Mouse (Mus musculus) c-Kit-positive CD71-positive TER-119-positive erythroid progenitor cells, embryonic 14.5 days (primary cell): ENCODE data around the gene Gm17949.
A peak's percentile ranks its signal among the peaks of the same experiment; 100 is the strongest.
"Not testable (repeated sequence)": the region's sequence is repeated elsewhere in the genome, so short reads cannot be mapped to it uniquely, and the experiment has no call there.

Experiments
- DNase-seq: peaks from one replicate; pipeline ENCODE4 v3.0.0-alpha.2; 2013; ENCODE audit warnings: low spot score

The Gm17949 gene

DNA sequence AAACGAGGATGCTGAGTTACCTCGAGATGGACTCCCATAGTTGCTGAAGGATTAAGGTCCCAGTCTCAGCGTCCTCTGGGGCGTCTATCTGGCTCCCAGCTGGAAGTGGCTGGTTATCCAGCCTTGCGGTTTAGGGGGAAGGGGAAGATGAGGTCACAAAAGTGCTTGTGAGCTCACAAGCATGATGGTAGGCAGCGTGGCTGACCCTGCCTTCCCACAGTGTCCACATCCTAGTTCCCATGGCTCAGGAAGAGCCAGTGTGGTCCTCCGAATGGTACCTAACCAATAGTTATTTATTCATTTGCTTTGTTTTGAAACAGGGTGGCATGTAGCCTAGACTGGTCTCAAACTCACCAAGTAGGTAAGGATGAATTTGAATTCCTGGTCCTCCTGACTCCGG lies 30.3 kb downstream of the Gm17949 start, which contains the start of gene Slc25a41:
Gene Slc25a41 (minus strand): TSS at position 101 of the 400 bp plus-strand sequence.
- no peak for DNase-seq

- DNase-seq, result no peak
Measured at GRCm38 (mm10) chr17:57047406-57047805, 36.1 kb downstream of the Gm17949 start.

GRCm38 (mm10) chr17:57048816-57049215 lies 37.5 kb downstream of the Gm17949 start:
- DNase-seq, result no peak

GRCm38 (mm10) chr17:57051679-57052078 lies 40.4 kb downstream of the Gm17949 start:
- not testable (repeated sequence) for DNase-seq

- no peak for DNase-seq
Measured at GRCm38 (mm10) chr17:57056246-57056645, 45.0 kb downstream of the Gm17949 start.

- DNase-seq, result no peak
Measured at GRCm38 (mm10) chr17:57058891-57059485, 47.7 kb downstream of the Gm17949 start, which contains the start of gene Crb3. Crb3 (plus strand) TSS chr17:57059105.

DNA sequence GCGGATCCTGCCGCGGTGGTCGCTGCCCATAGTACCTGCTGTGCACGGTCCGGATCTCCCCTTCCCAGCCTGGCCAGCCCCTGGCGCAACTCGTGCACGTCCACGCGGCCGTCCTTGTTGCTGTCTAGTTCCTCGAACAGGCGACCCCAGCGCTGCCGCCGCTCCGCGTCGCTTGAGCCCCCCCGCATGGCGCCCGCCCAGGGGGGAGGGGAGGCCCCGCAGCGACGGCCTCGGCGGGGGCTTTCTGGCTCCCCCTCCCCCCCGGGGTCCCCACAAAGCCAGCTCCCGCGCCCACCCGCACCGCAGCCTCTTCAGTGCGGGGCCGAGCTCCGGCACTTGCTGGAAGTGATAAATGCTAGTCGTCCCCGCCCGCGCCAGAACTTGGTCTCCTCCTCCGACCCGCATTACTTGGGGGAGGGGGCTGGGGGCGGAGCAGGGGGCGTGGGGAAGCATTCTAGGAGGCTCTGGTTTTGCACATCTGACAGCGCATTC lies 48.3 kb downstream of the Gm17949 start, which contains the start of gene Slc25a23:
Gene Slc25a23 (minus strand): TSS at position 378 of the 492 bp plus-strand sequence.
- DNase-seq, result peak; percentile 21

DNA sequence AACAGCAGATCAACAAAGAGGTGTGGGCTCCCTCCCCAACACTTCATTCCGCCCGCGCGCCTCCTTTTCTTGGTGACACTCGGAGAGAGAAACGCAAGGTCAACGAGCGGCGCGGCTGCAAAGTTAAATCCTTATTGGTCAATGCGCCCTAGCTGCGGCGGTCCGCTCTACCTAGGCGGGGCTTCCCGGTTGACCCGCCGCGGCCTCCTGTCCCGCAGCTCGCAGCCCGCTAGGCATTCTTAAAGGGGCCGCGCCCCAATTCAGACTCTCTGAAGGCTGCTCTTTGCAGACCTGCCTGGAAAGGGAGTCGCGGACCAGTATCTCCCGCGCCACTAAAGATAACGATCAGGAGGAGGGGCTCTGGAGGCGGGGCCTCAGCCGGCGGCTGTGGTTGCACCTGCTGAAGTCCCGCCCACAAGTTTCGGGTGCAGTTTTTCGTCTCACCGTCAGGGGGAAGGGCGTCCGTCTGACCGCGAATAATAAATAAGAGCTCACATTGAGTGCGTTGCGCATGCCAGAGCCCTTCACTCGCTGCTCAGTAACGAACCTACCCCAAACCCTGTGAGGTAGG lies 49.0 kb downstream of the Gm17949 start:
- peak; percentile 94 for DNase-seq

DNA sequence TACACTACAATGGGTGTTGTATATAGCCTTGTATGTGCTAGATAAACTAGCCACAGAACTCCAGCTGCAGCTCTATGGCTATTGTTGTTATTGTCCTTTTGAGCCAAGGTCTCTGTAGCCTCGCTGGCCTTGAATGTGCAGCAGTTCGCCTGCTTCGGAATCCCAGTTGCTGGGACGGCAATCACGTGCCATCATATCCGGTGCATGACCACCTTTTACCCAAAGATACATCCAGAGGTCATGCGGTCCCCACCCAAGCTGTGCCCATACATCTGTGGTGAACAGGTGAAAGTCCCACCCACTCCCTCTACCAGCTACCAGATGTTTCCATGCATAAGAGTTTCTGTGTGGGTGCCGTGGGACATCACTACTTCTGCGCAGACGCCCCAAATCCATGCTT lies 49.8 kb downstream of the Gm17949 start:
- no peak for DNase-seq

- no peak for DNase-seq
Measured at GRCm38 (mm10) chr17:57062011-57062521, 50.8 kb downstream of the Gm17949 start.

DNA sequence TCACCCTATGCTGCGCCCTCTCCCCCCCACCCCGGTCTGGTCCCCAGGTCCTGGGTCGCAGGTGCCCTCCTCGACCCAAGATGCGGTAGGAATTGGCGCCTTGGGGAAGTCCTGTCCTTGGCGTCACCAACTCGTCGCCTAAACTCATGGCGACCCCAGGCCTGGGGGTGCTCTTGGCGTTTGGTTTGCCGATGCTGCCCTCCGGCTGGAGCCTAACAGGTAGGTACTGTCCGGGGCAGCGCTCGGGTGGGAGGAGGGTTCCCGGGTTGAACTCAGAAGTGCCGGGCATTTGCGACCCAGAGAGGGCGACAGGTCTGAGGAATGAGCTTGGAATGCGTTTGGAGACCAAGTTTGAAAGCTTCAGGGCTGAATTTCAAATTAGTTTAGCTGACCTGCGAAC lies 51.3 kb downstream of the Gm17949 start:
- DNase-seq, result no peak

GRCm38 (mm10) chr17:57063031-57063430 lies 51.8 kb downstream of the Gm17949 start:
- no peak for DNase-seq

GRCm38 (mm10) chr17:57066908-57067307 lies 55.6 kb downstream of the Gm17949 start:
- peak; percentile 27 for DNase-seq

DNA sequence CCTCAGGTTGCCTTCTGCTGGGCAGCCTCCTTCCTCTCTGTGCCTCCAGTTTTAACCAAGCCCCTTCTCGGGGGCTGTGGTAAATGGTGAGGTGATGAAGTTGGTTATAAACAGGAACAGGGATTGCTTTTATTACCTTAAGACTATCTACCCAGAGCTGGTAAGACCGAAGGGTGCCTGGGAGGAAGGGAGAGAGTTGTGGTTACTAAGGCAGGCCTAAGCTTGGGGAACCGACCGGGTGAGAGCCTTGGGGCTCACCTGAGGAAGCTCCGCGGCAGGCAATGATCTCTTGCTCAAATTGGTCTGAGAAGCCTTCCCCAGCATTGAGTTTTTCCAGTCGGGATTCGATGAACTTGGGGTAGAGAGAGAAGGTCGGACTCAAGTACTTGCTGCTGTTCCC lies 59.0 kb downstream of the Gm17949 start:
- no peak for DNase-seq

- DNase-seq, result no peak
Measured at GRCm38 (mm10) chr17:57070699-57071098, 59.4 kb downstream of the Gm17949 start.
